ENCODE assay signal across 28 mouse cellular contexts in the genomic region with DNA sequence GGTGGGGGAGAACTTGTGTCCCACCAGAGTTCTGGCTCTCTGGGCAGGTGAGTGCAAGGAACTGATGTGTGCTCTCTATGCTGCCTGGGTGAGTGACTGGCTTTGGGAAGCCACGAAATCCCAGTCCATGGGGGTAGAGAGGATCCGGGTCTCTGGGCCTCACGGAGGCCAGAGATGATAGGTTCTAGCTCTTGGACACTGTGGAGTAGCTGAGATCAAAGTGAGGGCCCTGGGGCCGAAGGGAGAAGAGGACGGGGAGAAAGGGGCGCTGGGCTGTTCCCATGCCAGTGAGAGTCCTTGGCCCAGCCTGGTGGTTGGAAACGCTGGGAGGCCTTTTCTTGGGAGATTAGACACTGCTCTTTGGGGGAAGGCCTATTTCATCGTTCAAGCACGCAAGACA.
"Had no signal": no experiment of that assay in that cellular context is flagged by ENCODE, and none has a peak within 500 bp of the region (broad histone marks: within the 10 kb centered on the region; RNA-seq: fewer than 3 reads in every experiment).

No protein-coding gene starts in this region.

- H3K36me3 ChIP-seq: heart, embryonic 12.5 days; heart, embryonic 13.5 days; heart, embryonic 15.5 days had no signal

- H3K27ac ChIP-seq: heart, embryonic 13.5 days; heart, embryonic 15.5 days; hindbrain, embryonic 10.5 days; hindbrain, embryonic 12.5 days; hindbrain, embryonic 13.5 days; hindbrain, embryonic 14.5 days; hindbrain, embryonic 15.5 days; hindbrain, postnatal 0 days; intestine, embryonic 15.5 days; kidney, embryonic 15.5 days; kidney, postnatal 0 days; layer of hippocampus, adult 2 months; left cerebral cortex, adult 2 months had no signal

- DNase-seq: heart, postnatal 10 days; heart, postnatal 14 days; kidney, adult 11 months; kidney, adult 18-20 months; kidney, adult 2 months; kidney, adult 8-10 months; kidney, adult 9 months; kidney, postnatal 10 days; kidney, postnatal 14 days; kidney, postnatal 25 days; kidney, postnatal 36 days; kidney, postnatal 4 days; layer of hippocampus, adult 9-11 months; layer of hippocampus, postnatal 36 days had no signal

- H3K4me1 ChIP-seq: heart, embryonic 12.5 days; heart, embryonic 13.5 days; heart, embryonic 15.5 days; hindbrain, embryonic 10.5 days; hindbrain, embryonic 12.5 days; hindbrain, embryonic 13.5 days; hindbrain, embryonic 15.5 days; intestine, embryonic 15.5 days had no signal

- H3K27me3 ChIP-seq: heart, embryonic 12.5 days; heart, embryonic 13.5 days; heart, embryonic 15.5 days; hindbrain, embryonic 12.5 days; hindbrain, embryonic 13.5 days; hindbrain, embryonic 15.5 days; intestine, embryonic 15.5 days; kidney, embryonic 15.5 days had no signal

- H3K9me3 ChIP-seq: heart, embryonic 12.5 days; heart, embryonic 13.5 days; heart, embryonic 15.5 days; hindbrain, embryonic 10.5 days; hindbrain, embryonic 12.5 days; hindbrain, embryonic 13.5 days; hindbrain, embryonic 15.5 days; intestine, embryonic 15.5 days; kidney, embryonic 15.5 days had no signal

- H3K4me3 ChIP-seq: heart, embryonic 12.5 days; heart, embryonic 13.5 days; heart, embryonic 15.5 days; hindbrain, embryonic 10.5 days; hindbrain, embryonic 12.5 days; hindbrain, embryonic 13.5 days; hindbrain, embryonic 15.5 days; intestine, embryonic 15.5 days; kidney, embryonic 15.5 days; layer of hippocampus, adult 2 months; left cerebral cortex, adult 2 months had no signal
